Mouse (Mus musculus) limb, embryonic 10.5 days (tissue): ENCODE data around the gene Gab2. TPM values are rescaled to one million over a fixed set of nuclear protein-coding genes. Genes with fewer than 3 reads are reported as not detected.

Experiments
- DNase-seq: peaks from one replicate; pipeline ENCODE4 v3.0.0-alpha.2; 2017; ENCODE audit warnings: low spot score
- H3K27ac ChIP-seq: fragments of 300-500 bp; sonication (generic); 2 replicates; pipeline ENCODE4 v1.5.1; 2016; ENCODE audit warnings: mild to moderate bottlenecking
- H3K27me3 ChIP-seq: fragments of 300-500 bp; sonication (generic); 2 replicates; pipeline ENCODE4 v1.6.1; 2016; ENCODE audit warnings: low read depth, mild to moderate bottlenecking; ENCODE audit not compliant: poor library complexity, severe bottlenecking
- H3K36me3 ChIP-seq: fragments of 300-500 bp; sonication (generic); 2 replicates; pipeline ENCODE4 v1.6.1; 2016; ENCODE audit warnings: mild to moderate bottlenecking, moderate library complexity
- H3K4me1 ChIP-seq: fragments of 300-500 bp; sonication (generic); 2 replicates; pipeline ENCODE4 v1.6.1; 2016
- H3K4me3 ChIP-seq: fragments of 300-500 bp; sonication (generic); 2 replicates; pipeline ENCODE4 v1.5.1; 2016; ENCODE audit warnings: mild to moderate bottlenecking, moderate library complexity
- H3K9me3 ChIP-seq: fragments of 300-500 bp; sonication (generic); replicated peaks from 2 replicates; pipeline ENCODE4 v1.6.1; 2016; ENCODE audit warnings: mild to moderate bottlenecking
- WGBS: fragments of 180-500 bp; shearing (Covaris S2); methylation state at CpG from one replicate; pipeline ENCODE4 v1.1.7; 2016; 5-methylcytosine and 5-hydroxymethylcytosine counted together
- polyA plus RNA-seq: library from polyadenylated mRNA; unstranded; fragments of >200 nt; fragmentation: Nextera tagmentation; extraction: Ambion mirVana; gene quantifications from 2 replicates; pipeline ENCODE4 v1.2.1, GENCODE M21; 2016

The Gab2 gene
- polyA plus RNA-seq, 1 experiment from 2014 or later, result 4.4 TPM

GRCm38 (mm10) chr7:97080621-97081241 is 655 bp upstream of the Gab2 start:
- Histone ChIP-seq H3K4me3 (peak overlapping the region; percentile 91), H3K9me3 (no peaks in the 10 kb centered on the region), H3K27ac (peak overlapping the region; percentile 91; the same call in 1 of the 2 replicates), H3K27me3 (no peaks in the 10 kb centered on the region), H3K36me3 (no peaks in the 10 kb centered on the region), H3K4me1 (peaks cover 48% of the 10 kb centered on the region)
- WGBS, result 23% methylated on average over 4 of the region's 4 CpGs
- no peak for DNase-seq

GRCm38 (mm10) chr7:97081959-97082218 is 503 bp downstream of the Gab2 start:
- no peaks in the 10 kb centered on the region for H3K27me3 ChIP-seq
- WGBS, result under 1% methylated on average over 38 of the region's 38 CpGs
- peak overlapping the region; percentile 91 for H3K27ac ChIP-seq
- no peaks in the 10 kb centered on the region for H3K36me3 ChIP-seq
- peak overlapping the region; percentile 91 for H3K4me3 ChIP-seq
- no peak for DNase-seq
- no peaks in the 10 kb centered on the region for H3K9me3 ChIP-seq
- H3K4me1 ChIP-seq, result peaks cover 42% of the 10 kb centered on the region

GRCm38 (mm10) chr7:97082219-97083101 is 1.1 kb downstream of the Gab2 start:
- Histone ChIP-seq H3K4me1 (peaks cover 40% of the 10 kb centered on the region), H3K27me3 (no peaks in the 10 kb centered on the region), H3K4me3 (peak overlapping the region; percentile 91), H3K36me3 (no peaks in the 10 kb centered on the region), H3K9me3 (no peaks in the 10 kb centered on the region), H3K27ac (peak overlapping the region; percentile 91)
- DNase-seq, result peak; percentile 64
- WGBS, result under 1% methylated on average over 36 of the region's 40 CpGs

GRCm38 (mm10) chr7:97083579-97083978 is 2.2 kb downstream of the Gab2 start:
- DNase-seq, result no peak
- 83% methylated on average over 9 of the region's 9 CpGs for WGBS
- peaks cover 40% of the 10 kb centered on the region for H3K4me1 ChIP-seq
- no peaks in the 10 kb centered on the region for H3K27me3 ChIP-seq
- H3K9me3 ChIP-seq, result no peaks in the 10 kb centered on the region
- no peaks in the 10 kb centered on the region for H3K36me3 ChIP-seq
- no peak overlapping the region for H3K4me3 ChIP-seq
- H3K27ac ChIP-seq, result no peak overlapping the region

GRCm38 (mm10) chr7:97084181-97084580 is 2.8 kb downstream of the Gab2 start:
- Histone ChIP-seq H3K4me1 (peaks cover 34% of the 10 kb centered on the region), H3K27me3 (no peaks in the 10 kb centered on the region), H3K9me3 (no peaks in the 10 kb centered on the region), H3K36me3 (no peaks in the 10 kb centered on the region), H3K27ac (no peak overlapping the region), H3K4me3 (no peak overlapping the region)
- WGBS, result 94% methylated on average over 1 of the region's 1 CpGs
- no peak for DNase-seq

- 7% methylated on average over 4 of the region's 4 CpGs for WGBS
- Histone ChIP-seq H3K36me3 (no peaks in the 10 kb centered on the region), H3K9me3 (no peaks in the 10 kb centered on the region), H3K4me3 (no peak overlapping the region), H3K4me1 (peaks cover 29% of the 10 kb centered on the region), H3K27me3 (no peaks in the 10 kb centered on the region), H3K27ac (no peak overlapping the region)
- no peak for DNase-seq
Observed at GRCm38 (mm10) chr7:97085291-97085690, 3.9 kb downstream of the Gab2 start.

GRCm38 (mm10) chr7:97094241-97094640 is 12.9 kb downstream of the Gab2 start:
- H3K9me3 ChIP-seq, result no peaks in the 10 kb centered on the region

GRCm38 (mm10) chr7:97108119-97108518 is 26.7 kb downstream of the Gab2 start:
- H3K4me3 ChIP-seq, result no peak overlapping the region
- WGBS, result 88% methylated on average over 3 of the region's 3 CpGs
- H3K4me1 ChIP-seq, result no peaks in the 10 kb centered on the region
- no peaks in the 10 kb centered on the region for H3K27me3 ChIP-seq
- H3K27ac ChIP-seq, result no peak overlapping the region
- H3K36me3 ChIP-seq, result no peaks in the 10 kb centered on the region
- no peaks in the 10 kb centered on the region for H3K9me3 ChIP-seq
- DNase-seq, result no peak

More at GRCm38 (mm10) chr7:97094241-97094640, 12.9 kb downstream of the Gab2 start:
- 82% methylated on average over 3 of the region's 3 CpGs for WGBS
- H3K27me3 ChIP-seq, result no peaks in the 10 kb centered on the region
- no peak for DNase-seq
- no peak overlapping the region for H3K27ac ChIP-seq
- H3K36me3 ChIP-seq, result no peaks in the 10 kb centered on the region
- H3K4me3 ChIP-seq, result no peak overlapping the region
- no peaks in the 10 kb centered on the region for H3K4me1 ChIP-seq

- 69% methylated on average over 1 of the region's 1 CpGs for WGBS
- H3K4me3 ChIP-seq, result no peak overlapping the region
- no peak for DNase-seq
Observed at GRCm38 (mm10) chr7:97128949-97129348, 47.6 kb downstream of the Gab2 start.

GRCm38 (mm10) chr7:97136453-97136852 is 55.1 kb downstream of the Gab2 start:
- no peak overlapping the region for H3K4me3 ChIP-seq
- no peaks in the 10 kb centered on the region for H3K9me3 ChIP-seq
- WGBS, result 88% methylated on average over 3 of the region's 3 CpGs
- H3K27me3 ChIP-seq, result no peaks in the 10 kb centered on the region
- H3K27ac ChIP-seq, result no peak overlapping the region
- H3K4me1 ChIP-seq, result no peaks in the 10 kb centered on the region
- 0 out of 2 replicates have a peak, but pooled peaks cover 3% of the 10 kb centered on the region for H3K36me3 ChIP-seq
- DNase-seq, result no peak

More at GRCm38 (mm10) chr7:97128949-97129348, 47.6 kb downstream of the Gab2 start:
- Histone ChIP-seq H3K4me1 (no peaks in the 10 kb centered on the region), H3K27ac (no peak overlapping the region), H3K36me3 (no peaks in the 10 kb centered on the region), H3K27me3 (no peaks in the 10 kb centered on the region), H3K9me3 (no peaks in the 10 kb centered on the region)

- H3K27ac ChIP-seq, result no peak overlapping the region
- 42% methylated on average over 2 of the region's 2 CpGs for WGBS
- H3K4me1 ChIP-seq, result peaks cover 9% of the 10 kb centered on the region
- no peaks in the 10 kb centered on the region for H3K27me3 ChIP-seq
- no peaks in the 10 kb centered on the region for H3K9me3 ChIP-seq
- DNase-seq, result no peak
- H3K4me3 ChIP-seq, result no peak overlapping the region
- no peaks in the 10 kb centered on the region for H3K36me3 ChIP-seq
Observed at GRCm38 (mm10) chr7:97151082-97151813, 69.9 kb downstream of the Gab2 start.

GRCm38 (mm10) chr7:97154756-97155487 is 73.5 kb downstream of the Gab2 start:
- Histone ChIP-seq H3K9me3 (no peaks in the 10 kb centered on the region), H3K27me3 (no peaks in the 10 kb centered on the region), H3K27ac (no peak overlapping the region), H3K4me3 (no peak overlapping the region), H3K36me3 (no peaks in the 10 kb centered on the region), H3K4me1 (peaks cover 9% of the 10 kb centered on the region)
- 85% methylated on average over 2 of the region's 2 CpGs for WGBS
- no peak for DNase-seq
